Mouse (Mus musculus): Measurements from ENCODE around the gene Tnks1bp1.

Tnks1bp1 gene

DNA sequence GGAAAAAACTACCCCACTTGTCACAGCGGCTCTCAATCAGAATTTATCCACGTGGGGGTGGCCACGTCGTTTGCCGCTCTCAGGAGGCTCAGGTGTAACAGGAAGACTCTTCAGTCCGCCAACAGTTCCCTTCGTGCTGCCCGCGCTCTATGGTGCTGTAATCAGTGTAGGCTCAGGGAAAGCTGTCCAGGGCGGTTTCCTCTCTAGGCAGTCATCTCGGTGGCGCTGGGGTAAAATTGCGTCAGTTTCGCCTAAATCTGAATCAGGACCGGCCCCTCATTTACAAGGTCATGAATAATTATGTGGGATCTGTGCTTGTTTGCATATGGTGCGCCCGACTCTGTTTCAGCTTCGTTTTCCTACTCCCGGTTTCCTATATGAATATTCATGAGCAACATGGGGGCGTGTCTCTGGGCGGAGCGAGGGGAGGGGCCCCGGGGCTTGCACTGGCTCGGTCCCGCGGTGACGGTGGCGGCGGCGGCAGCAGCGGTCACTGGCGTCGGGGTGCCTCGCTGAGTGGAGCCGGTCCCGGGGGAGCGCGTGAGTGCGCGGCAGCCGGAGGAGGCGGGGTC lies at the start of gene Tnks1bp1:
Gene Tnks1bp1 (plus strand): TSS at position 427 of the 572 bp plus-strand sequence.
- DNase-seq, result peak; percentile 99

DNA sequence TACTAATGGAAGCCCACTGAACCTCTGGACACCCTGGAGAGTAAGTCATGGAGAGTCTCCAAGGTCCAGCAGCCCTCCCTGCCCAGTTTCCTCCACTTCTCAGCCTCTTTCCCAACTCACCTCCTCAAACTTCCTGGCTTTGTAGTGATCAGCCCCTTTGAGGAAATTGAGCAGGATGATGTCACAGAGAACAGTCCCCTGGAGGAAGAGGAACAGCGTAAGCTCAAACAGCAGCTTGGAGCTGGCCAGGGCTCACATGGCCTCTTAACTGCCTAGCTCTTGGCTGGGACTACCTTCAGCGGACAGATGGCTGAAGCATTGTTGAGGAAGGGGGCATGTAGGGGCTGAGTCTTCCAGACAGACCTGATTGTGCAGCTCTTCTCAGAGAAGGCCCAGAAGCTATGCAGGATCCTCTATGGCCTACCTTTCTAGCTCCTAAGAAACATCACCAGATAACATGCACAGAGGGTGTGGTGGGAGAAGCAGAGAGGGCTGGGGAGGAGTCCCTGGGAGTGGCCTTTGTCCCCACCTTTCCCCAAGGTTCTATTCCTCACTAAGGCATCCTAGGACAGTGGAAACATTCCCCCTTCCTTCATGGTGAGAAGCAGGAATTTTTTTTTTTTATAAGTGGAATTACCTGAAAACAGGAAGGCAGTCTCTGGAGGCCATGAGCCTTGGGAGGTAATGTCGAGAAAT lies 48.2 kb upstream of the Tnks1bp1 start:
- DNase-seq, result peak; percentile 14

DNA sequence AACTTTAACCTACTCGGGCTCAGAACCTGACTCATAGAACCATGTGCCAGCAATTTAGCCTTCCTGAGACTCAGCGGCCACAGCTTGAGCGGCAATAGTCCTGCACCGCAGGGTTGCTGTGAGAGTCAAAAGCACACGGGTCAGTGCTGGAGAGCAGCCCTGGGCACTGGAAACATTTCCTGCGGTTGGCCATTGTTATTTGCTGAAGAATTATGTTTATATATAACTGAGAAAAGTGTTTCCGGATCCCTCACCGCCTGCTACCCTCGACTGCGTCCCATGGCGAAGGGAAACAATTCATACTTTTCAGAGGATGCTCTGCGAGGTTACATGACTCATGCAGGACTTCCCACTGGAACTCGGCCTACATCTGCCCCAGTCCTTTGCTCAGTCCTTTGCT lies 46.3 kb upstream of the Tnks1bp1 start:
- peak; percentile 19 for DNase-seq

DNA sequence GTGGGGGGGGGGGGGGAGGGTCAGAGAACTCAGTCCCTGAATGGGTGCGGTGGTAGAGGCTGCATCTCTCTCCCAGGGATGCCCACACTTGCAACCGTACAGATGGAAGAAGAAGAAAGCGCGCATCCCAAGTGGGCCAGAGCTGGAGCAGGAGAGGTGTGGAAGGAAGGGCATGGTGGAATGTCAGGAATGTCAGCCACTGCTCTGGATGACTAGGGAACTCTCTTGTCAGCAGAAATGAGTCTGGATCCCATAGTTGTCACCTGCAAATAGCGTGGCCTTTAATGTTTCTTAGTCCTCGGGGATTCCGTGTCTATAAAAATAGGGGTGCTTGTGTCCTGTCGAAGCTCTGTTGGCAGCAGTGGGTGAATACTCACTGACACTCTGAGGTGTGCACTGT lies 45.2 kb upstream of the Tnks1bp1 start:
- DNase-seq, result no peak

DNA sequence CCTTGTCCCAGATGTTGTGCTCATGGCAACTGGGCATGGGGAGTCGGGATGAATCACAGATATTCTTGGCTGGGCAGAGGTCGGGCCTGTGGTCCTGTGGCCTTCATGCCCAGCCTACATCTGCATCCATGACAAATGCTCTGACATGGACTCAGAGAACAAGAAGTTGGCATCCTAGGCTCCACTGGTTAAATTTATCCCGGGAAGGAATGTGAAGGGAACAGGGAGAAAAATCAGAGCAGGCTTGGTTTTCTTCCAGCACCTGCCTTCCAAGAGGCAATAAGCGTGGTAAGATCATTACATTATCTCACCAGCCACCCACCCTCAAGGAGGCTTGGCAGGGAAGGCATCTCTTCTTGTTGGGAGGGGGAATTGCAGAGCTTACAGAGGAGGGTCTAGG lies 43.5 kb upstream of the Tnks1bp1 start:
- DNase-seq, result no peak

DNA sequence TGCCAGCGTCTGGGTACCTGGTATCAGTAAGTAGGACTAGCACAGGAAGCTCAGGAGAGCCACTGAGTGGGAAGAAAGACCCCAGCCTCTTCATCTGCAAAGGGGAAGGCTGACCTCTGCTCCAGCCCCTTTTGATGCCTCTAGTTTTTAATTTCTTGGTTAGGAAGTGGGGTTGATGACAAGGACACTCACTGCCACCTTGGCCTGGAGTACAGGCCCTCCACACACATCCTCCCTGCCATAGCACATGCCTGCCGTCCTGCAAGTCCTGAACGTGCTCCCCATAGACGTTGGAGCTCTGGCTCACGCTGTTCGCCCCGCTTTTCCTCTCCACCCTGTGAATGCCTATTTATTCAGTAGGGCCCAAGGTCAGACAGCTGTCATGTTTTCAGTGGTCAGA lies 41.2 kb upstream of the Tnks1bp1 start:
- no peak for DNase-seq

DNA sequence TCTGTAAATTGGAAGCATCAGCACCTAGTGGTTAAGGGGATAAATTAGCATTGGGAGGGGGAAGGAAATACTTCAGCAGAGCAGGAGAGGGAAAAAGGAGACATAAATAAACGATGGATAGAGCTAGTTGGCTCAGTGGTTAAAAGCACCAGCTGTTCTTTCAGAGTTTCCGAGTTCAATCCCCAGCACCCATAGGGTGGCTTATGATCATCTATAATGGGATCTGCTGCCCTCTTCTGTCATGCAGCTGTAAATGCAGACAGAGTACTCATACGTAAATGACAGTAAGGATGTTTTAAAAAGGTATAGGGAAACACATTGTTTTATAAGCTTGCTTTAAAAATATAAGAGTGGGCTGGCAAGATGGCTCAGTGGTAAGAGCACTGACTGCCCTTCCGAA lies 40.1 kb upstream of the Tnks1bp1 start:
- DNase-seq, result no peak

DNA sequence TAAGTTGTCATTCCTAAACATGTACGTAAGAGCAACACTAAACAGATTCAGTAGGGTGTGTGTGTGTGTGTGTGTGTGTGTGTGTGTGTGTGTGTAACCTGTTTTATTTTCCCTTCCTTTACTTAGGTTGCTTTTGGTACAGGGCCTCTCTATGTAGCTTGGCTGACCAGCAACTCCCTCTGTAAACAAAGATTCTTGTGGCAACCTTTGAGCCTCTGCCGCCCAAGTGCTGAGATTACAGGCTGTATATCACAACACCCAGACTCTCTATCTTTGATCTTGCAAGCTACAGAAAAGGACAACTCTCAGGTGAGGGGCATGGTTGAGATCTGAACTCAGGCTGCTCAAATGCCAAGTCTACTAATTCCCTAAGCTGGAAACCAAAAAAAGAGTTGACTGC lies 38.6 kb upstream of the Tnks1bp1 start:
- no peak for DNase-seq

DNA sequence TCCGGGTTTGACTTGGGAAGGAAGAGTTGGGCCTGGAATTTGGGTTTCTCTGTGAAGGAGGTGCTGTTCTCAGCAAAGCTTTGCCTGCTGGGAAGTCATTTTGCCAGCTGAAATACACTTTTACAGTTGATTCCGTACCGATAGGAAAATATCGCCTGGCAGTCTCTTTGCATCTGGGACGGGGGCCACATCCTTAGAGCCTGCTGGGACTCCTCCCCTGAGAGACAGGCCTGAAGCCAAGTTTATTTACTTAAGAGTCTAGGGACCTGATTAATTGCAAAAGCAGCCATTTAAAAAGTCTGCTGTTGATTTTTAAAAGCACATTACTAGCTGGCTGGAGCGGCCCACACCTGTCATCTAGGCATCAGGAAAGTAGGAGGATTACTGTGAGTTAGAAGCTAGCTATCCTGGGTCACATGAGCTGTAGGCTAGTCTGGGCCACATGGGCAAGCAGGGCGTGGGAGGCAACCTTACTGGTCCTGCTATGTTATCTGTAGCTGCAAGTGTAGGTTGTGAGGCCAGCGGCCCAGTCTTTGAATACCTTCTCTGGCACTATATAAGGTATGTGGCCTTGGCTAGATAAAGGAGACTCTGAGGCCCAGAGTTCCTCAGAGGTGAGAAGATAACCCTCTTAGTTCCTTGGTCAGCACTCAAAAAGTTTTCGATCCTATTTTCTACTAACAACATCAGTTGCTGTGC lies 35.8 kb upstream of the Tnks1bp1 start:
- DNase-seq, result no peak

DNA sequence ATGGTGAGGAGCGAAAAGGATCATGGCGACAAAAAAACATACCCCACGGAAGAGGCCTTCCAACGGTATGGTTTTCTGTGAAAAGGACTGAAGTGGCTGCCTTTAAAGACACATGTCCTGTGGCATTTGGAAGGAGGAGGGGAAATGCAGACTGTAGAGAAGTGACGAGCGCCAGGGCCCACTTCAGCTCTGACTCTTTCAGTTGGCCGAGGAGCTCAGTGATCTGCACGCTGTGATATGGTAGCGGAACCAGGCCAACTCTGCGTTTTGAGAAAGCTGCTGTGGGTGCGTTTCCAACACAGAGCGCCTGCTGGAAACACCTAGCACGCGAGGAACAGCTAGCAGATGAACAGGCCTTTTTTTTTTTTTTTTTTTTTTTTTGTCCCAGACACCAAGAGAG lies 35.1 kb upstream of the Tnks1bp1 start:
- DNase-seq, result no peak

DNA sequence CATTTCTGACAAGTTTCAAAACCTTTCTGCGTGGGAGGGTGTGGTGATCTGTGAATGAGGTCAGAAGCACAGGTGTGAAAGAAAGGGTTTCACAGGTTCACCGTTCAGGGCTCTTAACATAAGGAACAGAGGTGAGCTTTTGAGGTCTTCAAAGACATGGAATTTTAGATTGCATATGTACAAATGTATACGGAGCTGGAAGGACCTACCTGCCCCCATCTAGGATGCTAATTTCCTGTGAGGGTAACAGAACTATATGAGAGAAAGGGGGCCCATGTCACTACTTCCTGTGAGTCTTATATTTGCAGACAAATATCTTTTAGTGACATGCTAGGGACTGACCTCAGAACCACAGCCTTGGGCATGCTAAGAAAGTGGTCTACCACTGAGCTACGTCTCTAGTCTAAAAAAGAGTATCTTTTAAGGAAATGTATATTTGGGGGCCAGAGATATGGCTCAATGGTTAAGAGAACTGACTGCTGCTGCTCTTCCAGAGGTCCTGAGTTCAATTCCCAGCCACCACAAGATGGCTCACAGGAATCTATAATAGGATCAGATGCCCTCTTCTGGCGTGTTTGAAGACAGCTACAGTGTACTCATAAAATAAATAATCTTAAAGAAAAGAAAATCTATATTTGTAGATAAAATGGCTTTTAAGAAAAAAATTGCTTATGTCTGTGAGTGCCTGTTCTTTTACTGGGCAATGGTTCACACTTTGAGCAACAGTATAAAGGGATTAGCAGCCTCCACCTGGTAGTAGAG lies 33.8 kb upstream of the Tnks1bp1 start:
- DNase-seq, result no peak

DNA sequence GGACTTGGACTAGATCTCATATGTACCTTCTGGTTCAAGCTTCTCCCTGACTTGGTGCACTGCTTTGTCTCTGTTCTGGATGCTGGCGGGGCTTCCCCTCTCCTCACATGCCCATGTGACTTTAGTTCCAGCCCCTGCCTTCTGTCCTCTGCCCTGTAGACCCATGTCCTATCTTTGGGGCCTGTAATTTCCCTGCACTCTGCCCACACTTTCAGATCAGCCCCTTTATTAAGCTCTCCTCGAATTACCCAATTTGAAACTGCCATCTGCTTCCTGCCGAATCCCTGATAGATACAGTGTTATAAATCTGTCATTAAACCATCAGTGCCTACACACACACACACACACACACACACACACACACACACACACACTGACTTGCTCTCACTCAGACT lies 33.2 kb upstream of the Tnks1bp1 start:
- DNase-seq, result no peak

DNA sequence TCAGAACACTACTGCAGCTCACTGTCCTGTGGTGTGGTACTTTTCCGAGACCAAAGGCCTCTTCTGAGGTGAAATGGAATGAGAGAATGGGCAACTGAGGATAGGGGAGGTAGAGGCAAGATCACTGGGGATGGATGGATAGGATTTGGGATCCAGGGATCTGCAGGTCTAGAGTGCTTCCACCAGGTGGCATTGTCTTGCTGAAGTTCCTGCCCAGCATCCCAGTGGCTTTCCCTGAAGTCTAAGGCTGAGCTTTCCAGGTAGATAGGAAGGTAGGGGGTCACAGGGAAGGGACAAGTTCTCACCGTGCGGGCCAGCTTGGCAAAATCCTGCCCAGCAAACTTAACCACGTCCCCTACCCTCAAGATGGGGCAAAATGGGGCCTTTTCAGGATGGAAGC lies 25.8 kb upstream of the Tnks1bp1 start:
- DNase-seq, result no peak

DNA sequence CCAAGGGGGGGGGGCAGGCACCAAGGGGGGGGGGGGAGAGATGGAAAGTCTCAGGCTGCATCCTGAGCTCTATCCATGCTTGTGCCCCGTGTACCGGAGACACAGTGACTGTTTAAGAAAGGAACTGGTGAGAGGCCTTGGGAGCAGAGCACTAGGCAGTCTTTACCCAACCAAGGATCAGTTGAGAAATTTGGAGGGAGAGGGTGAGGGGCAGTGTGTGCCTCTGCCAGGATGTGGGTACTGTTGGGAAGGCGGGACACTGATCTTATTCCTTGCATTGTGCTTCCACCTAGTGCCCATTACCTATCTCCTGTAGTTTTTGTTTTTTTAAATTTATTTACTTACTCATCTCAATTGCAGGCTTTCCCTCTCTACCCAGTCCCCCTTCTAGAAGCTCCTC lies 21.6 kb upstream of the Tnks1bp1 start:
- no peak for DNase-seq

DNA sequence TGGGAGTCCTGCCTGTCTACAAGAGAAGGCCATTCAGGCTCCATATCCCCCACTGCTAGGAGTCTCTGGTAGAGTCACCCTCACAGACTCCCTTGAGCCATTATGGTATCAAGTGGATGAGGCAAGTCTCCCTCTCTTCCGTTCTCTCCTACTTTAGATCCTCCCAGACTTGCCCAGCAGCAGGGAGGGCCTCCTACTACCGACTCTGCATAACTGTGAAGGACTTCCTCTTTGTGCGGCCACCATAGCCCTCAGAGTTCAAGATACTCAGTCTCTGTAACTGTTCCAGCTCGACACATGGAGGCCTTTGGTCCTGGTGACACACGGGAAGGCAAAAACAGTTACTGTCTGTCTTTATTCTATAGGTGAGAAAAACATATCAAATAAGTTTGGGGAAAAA lies 20.5 kb upstream of the Tnks1bp1 start:
- DNase-seq, result no peak

DNA sequence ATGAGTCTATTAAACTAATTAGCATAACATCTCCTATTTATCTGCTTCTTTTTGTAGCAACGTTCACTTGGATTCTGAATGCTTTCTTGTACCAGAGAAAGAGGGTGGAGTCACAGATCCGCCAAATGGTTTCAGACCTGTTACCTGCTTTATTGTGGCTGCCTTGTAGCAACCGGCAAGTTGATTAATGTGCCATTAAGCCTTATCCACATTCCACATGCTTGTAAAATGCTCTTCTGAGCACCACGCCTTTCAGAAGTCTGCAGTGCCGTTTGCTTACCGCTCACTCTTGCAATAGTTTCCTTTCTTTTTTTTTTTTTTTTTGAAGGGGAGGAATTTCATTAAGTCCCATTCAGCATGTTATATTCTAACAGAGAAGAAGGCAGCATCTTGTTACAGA lies 17.9 kb upstream of the Tnks1bp1 start:
- DNase-seq, result no peak

DNA sequence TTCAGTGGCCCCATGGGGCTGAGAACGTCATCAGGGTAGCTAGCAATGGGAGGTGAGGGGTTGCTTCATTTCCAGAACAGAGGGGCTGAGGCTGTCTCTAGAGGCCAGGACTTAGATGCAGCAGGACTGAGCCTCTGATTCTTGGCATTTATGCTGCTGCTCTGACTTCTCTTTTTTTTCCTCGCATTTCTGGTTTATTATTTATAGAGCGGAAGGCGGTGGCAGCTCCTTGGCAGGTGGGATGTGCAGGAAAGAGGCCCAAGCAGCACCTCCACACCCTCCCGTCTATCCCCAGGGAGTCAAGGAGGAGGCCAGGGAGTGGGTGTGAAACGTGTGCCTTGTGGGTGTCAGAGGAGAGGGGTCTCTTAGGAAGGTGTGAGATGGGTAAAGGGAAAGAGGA lies 16.8 kb upstream of the Tnks1bp1 start:
- DNase-seq, result no peak

DNA sequence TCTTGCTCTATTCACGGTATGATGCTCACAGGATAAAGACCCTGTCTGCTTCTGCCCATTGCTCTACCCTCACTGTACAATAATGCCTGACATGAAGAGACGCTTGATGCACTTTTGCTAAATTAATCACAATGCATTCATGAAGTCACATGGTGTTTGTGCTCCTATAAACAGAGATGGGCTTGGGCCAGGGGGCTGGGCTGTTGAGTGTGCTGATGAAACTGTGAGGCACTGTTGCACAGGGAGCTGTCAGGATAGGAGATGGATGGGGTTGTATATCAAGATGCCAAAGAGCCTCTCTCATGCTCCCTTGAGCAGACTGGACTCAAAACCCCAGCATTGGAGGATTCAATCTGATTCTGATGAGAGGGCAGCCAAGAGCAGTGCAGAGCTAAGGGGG lies 14.7 kb upstream of the Tnks1bp1 start:
- DNase-seq, result no peak

DNA sequence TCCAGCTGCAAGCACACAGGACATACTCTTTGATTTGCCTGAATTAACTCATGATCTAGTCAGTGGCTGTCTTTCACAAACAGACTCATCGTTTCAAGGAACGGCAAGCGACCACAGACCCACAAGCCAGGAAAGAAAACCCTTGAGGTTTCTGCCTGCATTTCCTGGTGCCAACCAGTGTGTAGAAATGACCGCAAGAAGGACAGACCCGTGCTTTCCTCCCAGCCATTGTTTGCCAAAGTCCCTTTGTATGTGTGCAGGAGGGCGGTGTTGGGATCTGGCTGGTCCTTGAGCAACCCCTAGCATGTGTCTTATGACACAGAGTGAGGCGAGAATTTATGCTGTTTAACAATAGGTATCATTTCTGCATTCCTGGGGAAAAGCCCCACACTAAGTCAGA lies 13.7 kb upstream of the Tnks1bp1 start:
- DNase-seq, result no peak

DNA sequence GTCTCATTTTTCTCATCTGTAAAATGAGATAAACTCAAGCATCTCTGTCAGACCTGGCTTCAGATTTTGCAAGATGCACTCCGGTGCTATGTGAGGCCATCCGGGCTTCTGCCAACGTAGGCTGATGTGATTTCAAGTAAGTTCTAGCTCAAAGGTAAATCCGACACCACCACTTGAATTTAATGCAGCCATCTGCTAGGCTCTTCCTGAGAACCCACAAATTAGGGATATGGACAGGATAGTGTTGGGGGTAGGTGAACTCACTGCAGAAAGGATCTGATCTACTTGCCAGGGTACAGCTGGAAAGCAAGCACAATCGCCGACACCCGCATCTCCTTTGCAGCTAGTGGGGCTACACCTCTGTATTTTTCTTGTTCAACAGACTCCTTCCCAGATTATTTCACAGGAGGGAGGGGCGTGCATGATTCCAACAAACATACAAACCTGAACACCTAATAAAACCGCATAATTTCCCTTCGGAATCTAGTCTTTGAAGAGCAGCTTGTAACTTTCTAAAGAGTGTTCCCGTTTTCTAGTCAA lies 11.2 kb upstream of the Tnks1bp1 start:
- DNase-seq, result peak; percentile 21

DNA sequence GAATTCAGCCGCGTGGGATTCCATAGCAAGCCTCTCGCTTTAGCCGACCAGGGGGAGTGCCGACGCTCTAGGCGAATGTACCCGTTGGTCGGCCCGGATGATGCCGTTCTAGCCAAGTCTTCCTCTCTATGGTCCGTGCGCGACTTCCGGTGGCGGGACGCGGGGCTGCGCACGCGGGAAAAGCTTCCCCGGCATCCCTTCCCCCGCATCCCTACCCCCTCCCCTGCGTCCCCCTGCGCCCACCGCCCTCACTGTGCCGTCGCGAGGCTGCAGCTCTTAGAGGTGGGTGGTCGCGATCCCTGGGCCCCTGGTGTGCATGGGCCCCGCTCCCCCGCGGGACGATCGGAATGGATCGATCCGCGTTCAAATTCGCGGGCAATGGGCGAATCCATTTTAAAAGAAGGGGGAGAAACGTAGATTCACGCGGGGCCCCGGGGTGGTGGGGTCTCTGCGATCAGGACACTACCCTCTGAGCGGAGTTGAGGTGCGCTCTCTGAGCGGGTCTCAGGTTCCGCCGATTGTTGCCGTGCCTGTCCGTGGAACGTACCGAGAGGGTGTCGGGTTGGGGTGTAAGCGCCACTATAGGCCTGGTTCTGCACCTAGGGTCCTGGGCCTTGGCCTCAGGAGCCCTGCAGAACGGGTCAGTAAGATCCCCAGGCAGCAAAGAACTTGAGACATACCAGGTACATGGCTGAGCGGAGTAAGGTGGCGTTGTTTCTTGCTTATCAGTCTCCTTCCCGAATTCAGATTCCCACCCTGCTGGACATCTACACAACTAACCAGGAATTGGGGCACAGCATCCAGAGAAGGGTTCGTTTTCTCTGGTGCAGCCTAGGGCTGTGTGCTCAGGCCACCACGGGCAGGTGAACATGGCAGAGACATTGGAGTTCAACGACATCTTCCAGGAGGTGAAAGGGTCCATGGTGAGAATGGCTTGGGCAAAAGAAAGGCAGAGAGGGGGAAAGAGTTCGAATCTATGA lies 10.5 kb upstream of the Tnks1bp1 start, which contains the start of the genes Ssrp1 and P2rx3:
Gene Ssrp1 (plus strand): TSS at position 188 of the 980 bp plus-strand sequence.
Gene P2rx3 (minus strand): TSS at position 416 of the 980 bp plus-strand sequence.
- DNase-seq, result peak; percentile 86

DNA sequence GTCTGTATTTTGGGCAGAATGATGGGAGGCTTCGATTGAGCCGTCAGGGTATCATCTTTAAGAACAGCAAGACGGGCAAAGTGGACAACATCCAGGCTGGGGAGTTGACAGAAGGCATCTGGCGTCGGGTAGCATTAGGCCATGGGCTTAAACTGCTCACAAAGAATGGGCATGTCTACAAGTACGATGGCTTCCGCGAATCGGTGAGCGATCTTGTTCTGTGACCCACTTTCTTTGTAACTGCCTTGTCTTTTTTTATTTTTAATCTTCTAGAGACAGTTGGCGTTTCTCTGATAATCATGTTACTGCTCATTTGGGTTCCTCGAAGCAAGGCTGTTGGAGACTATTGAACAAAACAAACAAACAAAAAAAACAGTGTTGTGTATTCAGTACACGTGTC lies 9.5 kb upstream of the Tnks1bp1 start:
- no peak for DNase-seq
